Mouse (Mus musculus): ENCODE results near the gene Yeats4.

The Yeats4 gene

GRCm38 (mm10) chr10:117224102-117224990 lies at the start of gene Yeats4:
Yeats4 (minus strand) TSS chr10:117224507.
- ChIA-PET CTCF (interaction anchor here (0.6 to 3.2 kb wide), 17 partner anchors 9 to 1206 kb away, joined by 3 to 27 read pairs (median 3); partner anchors contain the start of gene Ptprr (in 1 of the 4)), POLR2A (interaction anchor here (0.5 to 4.1 kb wide), 115 partner anchors 8 to 821 kb away, joined by 3 to 71 read pairs (median 4); partner anchors contain the start of genes Cct2 (in 2 of the 4), Frs2 (in 2 of the 4), 9530003J23Rik (in 1 of the 4) and Cpsf6 (in 1 of the 4))

DNA sequence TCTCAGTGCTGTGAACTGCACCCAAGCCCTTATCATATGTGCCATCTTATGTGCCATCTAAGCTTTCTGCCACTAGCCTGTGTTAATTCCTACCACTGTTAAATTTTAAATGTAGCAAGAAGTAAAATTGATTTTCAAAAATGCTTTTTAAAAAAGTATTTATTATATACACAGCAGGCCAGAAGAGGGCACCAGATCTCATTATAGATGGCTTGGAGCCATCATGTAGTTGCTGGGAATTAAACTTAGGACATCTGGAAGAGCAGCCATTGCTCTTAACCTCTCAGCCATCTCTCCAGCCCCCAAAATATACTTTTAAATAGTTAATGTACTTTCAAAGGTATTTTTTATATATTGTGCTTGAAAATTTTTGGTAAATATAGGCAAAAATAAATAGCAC lies 47.7 kb upstream of the Yeats4 start:
- ChIA-PET CTCF (no interaction called here), POLR2A (no interaction called here)

DNA sequence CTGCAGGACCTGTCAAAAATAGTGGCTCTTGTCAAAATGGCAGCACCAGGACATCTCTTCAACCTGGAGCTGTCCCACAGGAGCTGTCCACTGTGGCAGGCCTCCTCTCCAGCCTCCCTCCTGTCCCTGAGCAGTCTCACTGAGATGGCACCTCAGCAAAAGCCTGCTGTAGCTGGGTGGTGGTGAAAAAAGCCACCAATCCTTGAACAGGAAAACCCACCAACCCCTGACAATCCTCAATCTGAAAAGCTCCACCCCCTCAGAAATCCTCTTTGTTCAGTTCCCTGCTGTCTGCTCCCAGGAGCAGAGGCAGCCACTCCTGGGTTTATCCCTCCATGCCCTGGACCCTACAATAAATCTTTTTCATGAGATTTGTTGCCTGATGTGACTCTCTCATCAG lies 35.6 kb upstream of the Yeats4 start:
- POLR2A ChIA-PET: interaction anchor here in 1 of 4 experiments (2.1 kb wide), 1 partner anchor 36 kb away, joined by 4 read pairs; the partner anchor contains the start of gene Yeats4
- CTCF ChIA-PET: interaction anchor here in 1 of 4 experiments (0.5 to 0.7 kb wide), 2 partner anchors 91 to 153 kb away, joined by 4 read pairs; no protein-coding TSS in a partner anchor

- ChIA-PET POLR2A (interaction anchor here in 2 of 4 experiments (0.9 to 1.7 kb wide), 4 partner anchors 9 to 48 kb away, joined by 3 to 5 read pairs (median 4); partner anchors contain the start of gene Yeats4 (in 1 of the 2)), CTCF (no interaction called here)
These were observed 14.3 kb upstream of the Yeats4 start, which contains the start of gene 9530003J23Rik for GRCm38 (mm10) chr10:117238603-117239002. 9530003J23Rik (minus strand) TSS chr10:117238703.

- ChIA-PET POLR2A (interaction anchor here in 3 of 4 experiments (0.7 to 4.6 kb wide), 3 partner anchors 11 to 164 kb away, joined by 4 to 43 read pairs (median 11); partner anchors contain the start of gene Yeats4 (in 2 of the 3)), CTCF (interaction anchor here in 1 of 4 experiments (1.5 kb wide), 1 partner anchor 20 kb away, joined by 5 read pairs; no protein-coding TSS in a partner anchor)
These were observed 11.6 kb upstream of the Yeats4 start for GRCm38 (mm10) chr10:117235866-117236265.

GRCm38 (mm10) chr10:117234825-117235224 lies 10.5 kb upstream of the Yeats4 start:
- ChIA-PET POLR2A (interaction anchor here in 2 of 4 experiments (1.6 to 4.6 kb wide), 3 partner anchors 10 to 172 kb away, joined by 6 to 43 read pairs (median 11); partner anchors contain the start of genes Yeats4 (in 2 of the 2) and Cct2 (in 1 of the 2)), CTCF (interaction anchor here in 1 of 4 experiments (1.5 kb wide), 1 partner anchor 19 kb away, joined by 5 read pairs; no protein-coding TSS in a partner anchor)

GRCm38 (mm10) chr10:117229826-117230225 lies 5.5 kb upstream of the Yeats4 start:
- CTCF ChIA-PET: interaction anchor here in 1 of 4 experiments (0.6 to 1.3 kb wide), 2 partner anchors 206 to 710 kb away, joined by 3 to 7 read pairs; no protein-coding TSS in a partner anchor
- POLR2A ChIA-PET: interaction anchor here (0.5 to 2.1 kb wide), 28 partner anchors 8 to 1975 kb away, joined by 3 to 8 read pairs (median 4); partner anchors contain the start of genes 9530003J23Rik (in 2 of the 4), Cct2 (in 1 of the 4), Frs2 (in 1 of the 4) and Mdm2 (in 1 of the 4)

GRCm38 (mm10) chr10:117226002-117226401 lies 1.7 kb upstream of the Yeats4 start:
- CTCF ChIA-PET: interaction anchor here in 2 of 4 experiments (0.6 to 3.2 kb wide), 3 partner anchors 209 to 651 kb away, joined by 3 to 27 read pairs (median 5); no protein-coding TSS in a partner anchor

DNA sequence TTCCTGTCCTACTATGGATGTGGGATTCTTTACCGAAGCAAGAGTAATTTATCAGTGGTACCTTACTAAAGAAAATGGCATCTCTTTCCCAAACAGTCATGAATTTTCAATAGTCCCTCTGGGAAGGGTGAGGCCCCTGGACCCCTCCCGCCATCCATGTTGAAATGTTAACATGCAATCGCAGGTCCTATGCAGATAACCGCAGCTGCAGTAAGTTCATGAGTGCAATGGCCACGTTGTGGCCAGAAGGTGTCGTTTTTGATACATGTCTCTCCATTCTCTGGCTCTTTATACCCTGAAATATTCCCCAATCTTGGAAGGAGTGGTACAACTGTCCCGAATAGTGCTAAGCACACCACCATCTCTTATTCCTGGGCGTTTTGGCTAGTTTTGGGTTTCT lies 787 bp upstream of the Yeats4 start:
- ChIA-PET POLR2A (interaction anchor here in 3 of 4 experiments (0.7 to 4.1 kb wide), 27 partner anchors 7 to 461 kb away, joined by 3 to 71 read pairs (median 5); partner anchors contain the start of genes Cct2 (in 1 of the 3) and Cpsf6 (in 1 of the 3)), CTCF (interaction anchor here in 2 of 4 experiments (1.2 to 3.2 kb wide), 4 partner anchors 148 to 210 kb away, joined by 3 to 27 read pairs (median 4); no protein-coding TSS in a partner anchor)

More at GRCm38 (mm10) chr10:117226002-117226401, 1.7 kb upstream of the Yeats4 start:
- POLR2A ChIA-PET: interaction anchor here in 1 of 4 experiments (0.6 to 4.1 kb wide), 6 partner anchors 8 to 306 kb away, joined by 3 to 43 read pairs (median 4); partner anchors contain the start of gene Cct2

DNA sequence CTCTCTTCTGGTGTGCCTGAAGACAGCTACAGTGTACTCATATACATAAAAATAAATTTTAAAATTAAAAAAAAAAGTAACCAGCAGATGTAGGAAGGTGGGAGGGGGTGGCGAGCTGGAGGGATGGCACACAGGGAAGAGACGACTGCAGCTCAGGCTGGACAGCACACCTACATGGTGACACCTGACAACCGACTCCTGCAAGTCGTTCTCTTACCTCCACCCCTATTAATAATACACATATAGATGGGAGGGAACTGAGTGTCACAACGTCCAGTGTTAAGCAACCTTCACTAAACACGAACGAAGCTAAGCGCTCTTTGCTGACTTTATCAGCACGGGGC lies 577 bp downstream of the Yeats4 start:
- ChIA-PET POLR2A (interaction anchor here (0.5 to 4.1 kb wide), 104 partner anchors 8 to 822 kb away, joined by 3 to 71 read pairs (median 4); partner anchors contain the start of genes Cct2 (in 2 of the 4), Frs2 (in 2 of the 4) and 9530003J23Rik (in 1 of the 4)), CTCF (interaction anchor here (0.6 to 3.2 kb wide), 12 partner anchors 10 to 1206 kb away, joined by 3 to 27 read pairs (median 3); partner anchors contain the start of gene Ptprr (in 1 of the 4))

DNA sequence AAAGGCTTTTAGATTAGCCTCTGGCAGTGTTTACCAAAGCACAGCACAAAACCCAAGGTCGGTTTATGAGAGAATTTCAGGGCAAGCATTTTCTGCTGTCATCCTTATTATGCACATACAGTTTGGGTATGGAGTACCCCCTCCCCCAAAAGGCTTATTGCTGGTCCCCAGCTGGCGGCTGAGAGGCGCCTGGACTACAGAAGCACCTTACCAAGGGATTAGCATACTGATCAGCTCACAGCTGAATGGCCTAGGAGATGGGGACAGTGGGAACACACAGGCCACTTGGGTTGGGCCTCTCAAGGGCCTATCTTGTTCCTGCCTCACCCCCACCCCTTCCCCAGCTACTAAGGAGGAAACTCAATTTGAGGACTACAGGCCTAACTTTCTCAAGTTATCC lies 1.5 kb downstream of the Yeats4 start:
- ChIA-PET CTCF (no interaction called here), POLR2A (interaction anchor here in 3 of 4 experiments (0.6 to 4.1 kb wide), 17 partner anchors 11 to 276 kb away, joined by 3 to 71 read pairs (median 5); partner anchors contain the start of gene Frs2 (in 1 of the 3))

GRCm38 (mm10) chr10:117218351-117218750 lies 6.0 kb downstream of the Yeats4 start:
- CTCF ChIA-PET: interaction anchor here in 2 of 4 experiments (1.3 to 1.6 kb wide), 2 partner anchors 214 to 216 kb away, joined by 3 to 5 read pairs; no protein-coding TSS in a partner anchor
- POLR2A ChIA-PET: interaction anchor here in 2 of 4 experiments (0.7 to 1.7 kb wide), 5 partner anchors 9 to 156 kb away, joined by 3 to 7 read pairs (median 3); no protein-coding TSS in a partner anchor

GRCm38 (mm10) chr10:117217246-117217840 lies 7.0 kb downstream of the Yeats4 start:
- ChIA-PET CTCF (interaction anchor here (0.6 to 1.9 kb wide), 19 partner anchors 9 to 1301 kb away, joined by 3 to 9 read pairs (median 3); no protein-coding TSS in a partner anchor), POLR2A (interaction anchor here in 3 of 4 experiments (0.7 to 2.5 kb wide), 10 partner anchors 8 to 275 kb away, joined by 3 to 17 read pairs (median 3); partner anchors contain the start of gene Cct2 (in 1 of the 3))

GRCm38 (mm10) chr10:117216793-117217192 lies 7.5 kb downstream of the Yeats4 start:
- ChIA-PET POLR2A (interaction anchor here in 3 of 4 experiments (0.6 to 2.5 kb wide), 13 partner anchors 45 to 370 kb away, joined by 3 to 17 read pairs (median 3); partner anchors contain the start of gene Cct2 (in 1 of the 3)), CTCF (interaction anchor here (0.6 to 1.9 kb wide), 19 partner anchors 11 to 1301 kb away, joined by 3 to 9 read pairs (median 3); partner anchors contain the start of gene Lrrc10 (in 1 of the 4))

DNA sequence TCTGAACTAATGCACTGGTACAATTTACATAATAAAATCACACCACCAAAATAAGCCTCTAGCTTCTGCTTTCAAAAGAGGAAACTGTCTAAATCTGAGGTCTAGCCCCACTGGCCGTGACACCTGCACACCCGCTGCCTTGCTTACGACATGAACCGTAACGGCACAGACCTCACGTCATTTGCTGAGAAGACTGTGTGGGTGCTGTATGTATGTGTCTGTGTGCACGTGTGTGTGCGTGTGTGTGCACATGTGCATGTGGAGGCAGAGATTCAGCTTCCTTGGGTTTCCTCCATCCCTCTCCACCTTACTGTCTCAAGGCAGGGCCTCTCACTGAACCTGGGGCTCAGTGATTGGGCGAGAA lies 8.2 kb downstream of the Yeats4 start:
- ChIA-PET CTCF (interaction anchor here (0.7 to 1.9 kb wide), 13 partner anchors 11 to 473 kb away, joined by 3 to 5 read pairs (median 3); partner anchors contain the start of gene Lrrc10 (in 1 of the 4)), POLR2A (interaction anchor here (0.6 to 9.1 kb wide), 14 partner anchors 7 to 371 kb away, joined by 3 to 71 read pairs (median 3); partner anchors contain the start of genes Cct2 (in 3 of the 4) and Yeats4 (in 2 of the 4))

DNA sequence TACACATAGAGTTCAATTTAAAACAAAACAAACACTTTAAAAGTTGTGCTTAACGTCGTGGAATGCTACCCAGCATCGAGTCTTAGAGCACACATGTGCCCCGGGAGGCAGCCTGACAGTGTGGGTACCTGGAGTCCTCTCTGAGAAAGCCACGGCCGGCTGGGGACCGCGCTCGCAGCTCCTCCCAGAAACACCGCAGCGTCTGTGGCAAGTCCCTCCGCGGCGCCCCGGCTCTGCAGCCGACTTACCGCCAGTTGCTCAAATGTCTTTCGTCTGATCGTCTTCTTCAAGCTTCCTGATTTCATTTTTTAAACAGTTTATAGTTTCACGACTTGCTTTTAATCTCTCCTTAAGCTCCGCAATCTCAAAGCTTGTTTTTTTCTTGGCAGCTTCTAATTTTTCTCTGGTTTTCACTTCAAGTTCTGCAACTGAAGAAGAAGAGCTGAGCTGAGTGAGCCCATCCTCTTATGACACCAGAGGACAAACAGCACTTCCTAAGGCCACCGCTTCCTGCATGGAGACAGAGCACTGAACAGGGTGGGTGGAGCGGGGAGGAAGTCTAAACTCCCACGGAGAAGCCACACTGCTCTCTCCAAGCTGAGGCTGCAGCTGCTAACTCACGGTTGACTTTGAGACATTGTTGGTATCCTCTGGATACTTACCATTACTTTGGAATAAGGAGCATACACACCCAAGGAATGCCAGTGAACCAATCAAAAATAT lies 8.7 kb downstream of the Yeats4 start:
- ChIA-PET POLR2A (interaction anchor here (0.8 to 9.1 kb wide), 10 partner anchors 8 to 161 kb away, joined by 3 to 71 read pairs (median 4); partner anchors contain the start of genes Cct2 (in 3 of the 4) and Yeats4 (in 2 of the 4)), CTCF (interaction anchor here in 3 of 4 experiments (0.7 to 1.9 kb wide), 5 partner anchors 20 to 473 kb away, joined by 3 to 5 read pairs (median 3); partner anchors contain the start of gene Lrrc10 (in 1 of the 3))

All from embryonic stem cell, embryonic (primary cell).